Mouse (Mus musculus): ENCODE results near the gene Wbp1l.
A peak's percentile ranks its signal among the peaks of the same experiment; 100 is the strongest.

The Wbp1l gene

DNA sequence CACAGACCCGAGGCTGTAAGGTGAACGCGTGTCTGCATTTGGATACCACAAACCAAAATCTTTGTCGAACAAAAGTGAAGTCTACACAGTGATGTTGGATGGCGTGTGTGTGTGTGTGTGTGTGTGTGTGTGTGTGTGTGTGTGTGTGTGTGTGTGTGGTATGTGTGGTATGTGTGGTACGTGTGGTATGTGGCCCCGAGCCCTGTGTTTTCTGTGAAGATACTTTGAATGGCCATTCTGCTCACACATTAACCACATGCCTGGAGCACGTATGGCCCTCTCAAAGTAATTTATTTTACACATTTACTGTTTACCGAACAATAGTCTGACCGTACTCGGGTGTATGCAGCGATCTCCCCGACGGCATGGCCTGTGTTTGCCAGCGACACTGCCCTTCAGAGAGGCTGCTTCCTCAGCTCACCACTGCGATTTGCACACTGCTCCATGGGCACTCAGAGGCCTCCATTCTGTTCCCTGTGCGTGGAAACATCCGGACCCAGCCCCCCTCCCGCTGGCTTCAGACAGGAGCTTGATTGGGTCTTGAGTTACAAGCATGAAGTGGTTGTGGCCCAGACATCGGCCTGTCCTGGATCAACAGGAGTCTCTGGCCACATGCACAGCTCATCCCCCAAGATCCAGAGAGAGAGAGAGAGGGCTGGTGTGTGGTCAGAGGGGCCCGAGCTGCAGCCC lies 57.4 kb downstream of the Wbp1l start:
- ATAC-seq (ENCODE audit: insufficient number of reproducible peaks, low FRiP score, low TSS enrichment) = no peak

DNA sequence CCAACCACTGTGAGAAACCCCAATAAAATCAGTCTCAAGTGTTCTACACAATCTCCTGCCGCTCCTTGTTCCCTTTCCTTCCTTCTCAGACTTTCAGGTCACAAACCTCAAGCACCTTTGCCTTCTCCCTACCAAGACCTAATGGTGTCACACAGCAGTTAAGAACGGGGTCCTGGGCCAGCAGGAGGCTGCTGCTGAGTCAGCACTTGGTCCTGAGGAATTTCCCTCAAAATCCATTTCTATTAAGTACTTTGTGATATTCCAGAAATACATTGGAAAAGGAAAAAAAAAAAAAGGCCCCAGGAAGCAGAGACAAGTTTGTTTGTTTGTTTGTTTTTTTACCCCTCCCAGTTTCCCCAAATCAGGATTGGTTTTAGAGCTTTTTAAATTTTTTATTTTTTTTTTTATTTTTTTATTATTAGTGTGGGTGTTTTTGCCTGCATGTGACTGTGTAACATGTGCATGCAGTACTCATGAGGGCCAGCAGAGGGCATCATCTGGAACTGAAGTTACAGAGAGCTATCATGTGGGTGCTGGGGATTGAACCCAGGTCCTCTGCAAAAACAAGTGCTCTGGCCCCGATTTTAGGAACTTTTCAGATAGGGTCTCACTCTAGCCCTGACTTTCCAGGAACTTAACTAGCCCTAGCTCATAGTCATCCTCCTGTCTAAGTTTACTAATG lies 58.6 kb downstream of the Wbp1l start:
- ATAC-seq (ENCODE audit: insufficient number of reproducible peaks, low FRiP score, low TSS enrichment) = no peak

DNA sequence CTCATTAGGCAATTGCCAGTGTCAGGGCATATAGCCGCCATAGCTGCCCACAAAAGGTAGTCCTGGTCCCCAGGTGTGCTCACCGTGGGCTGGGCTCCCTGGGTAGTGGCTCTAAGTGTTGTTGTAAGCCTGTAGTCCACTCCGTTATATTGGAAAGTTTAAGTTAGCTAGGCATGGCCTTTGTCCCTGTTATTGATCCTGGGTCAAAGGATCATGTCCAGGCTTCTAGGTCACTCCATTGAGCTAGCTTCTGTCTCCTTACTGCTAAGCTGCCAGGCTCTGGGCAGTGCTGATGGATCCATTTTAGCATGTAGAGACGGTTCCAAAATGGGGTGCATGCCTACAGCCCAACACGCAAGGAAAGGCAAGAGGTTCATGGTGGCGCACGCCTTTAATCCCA lies 59.5 kb downstream of the Wbp1l start:
- no peak for ATAC-seq (ENCODE audit: insufficient number of reproducible peaks, low FRiP score, low TSS enrichment)

DNA sequence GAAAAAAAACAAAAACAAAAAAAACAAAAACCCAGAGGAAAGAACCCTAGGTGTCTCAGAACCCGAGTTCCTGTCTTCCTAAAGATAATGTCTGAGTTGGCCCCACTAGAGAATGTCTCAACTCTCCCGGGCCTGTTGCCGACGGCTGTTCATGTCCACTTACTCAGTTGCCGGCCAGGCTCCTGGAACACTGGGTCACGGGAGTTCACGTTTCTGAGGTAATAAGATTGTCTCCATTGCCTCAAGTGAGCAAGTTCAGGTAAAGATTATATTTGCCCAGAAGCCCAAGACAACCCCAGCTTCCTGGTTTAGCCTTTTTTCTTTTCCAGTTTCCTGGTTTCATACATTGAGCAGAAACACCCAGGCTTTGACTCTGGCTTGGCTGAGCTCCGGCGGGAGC lies 60.0 kb downstream of the Wbp1l start:
- no peak for ATAC-seq (ENCODE audit: insufficient number of reproducible peaks, low FRiP score, low TSS enrichment)

DNA sequence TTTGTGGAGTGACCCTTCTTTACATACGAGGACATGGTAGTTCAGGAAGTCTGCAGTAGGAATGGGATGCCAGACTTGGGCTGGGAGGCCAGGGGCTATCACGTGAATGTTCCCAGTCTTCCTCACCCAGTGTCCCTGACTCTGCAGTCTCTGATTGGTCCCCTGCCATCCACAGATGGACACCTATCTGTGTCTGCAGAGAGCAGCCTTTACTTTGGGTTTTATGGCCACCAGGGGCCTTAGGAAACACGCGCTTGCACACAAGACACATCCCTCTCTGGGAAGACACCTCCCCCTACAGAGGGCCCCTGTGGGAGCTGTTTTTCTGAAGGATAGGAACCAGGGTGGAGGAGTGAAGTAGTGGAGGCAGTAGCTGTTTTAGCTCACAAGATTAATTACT lies 62.6 kb downstream of the Wbp1l start:
- ATAC-seq (ENCODE audit: insufficient number of reproducible peaks, low FRiP score, low TSS enrichment) = no peak

DNA sequence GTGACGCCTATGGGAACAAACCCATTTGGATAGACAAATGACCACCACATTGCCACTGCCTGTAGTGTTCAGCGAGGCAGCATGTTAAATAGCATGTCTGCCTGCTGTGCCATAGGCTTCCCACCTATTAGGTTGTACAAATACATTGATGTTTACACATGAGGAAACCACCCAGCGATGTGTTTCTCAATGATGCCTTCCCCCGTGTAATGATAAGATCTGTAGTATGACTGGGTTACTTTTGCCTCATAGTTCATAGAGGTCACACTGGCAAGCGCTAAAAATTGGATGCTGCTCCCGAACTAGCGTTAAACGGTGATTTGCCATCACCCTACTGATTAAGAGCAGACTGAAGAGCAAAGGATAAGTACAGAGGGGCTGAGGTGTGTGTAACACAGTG lies 63.3 kb downstream of the Wbp1l start:
- ATAC-seq (ENCODE audit: insufficient number of reproducible peaks, low FRiP score, low TSS enrichment) = no peak

DNA sequence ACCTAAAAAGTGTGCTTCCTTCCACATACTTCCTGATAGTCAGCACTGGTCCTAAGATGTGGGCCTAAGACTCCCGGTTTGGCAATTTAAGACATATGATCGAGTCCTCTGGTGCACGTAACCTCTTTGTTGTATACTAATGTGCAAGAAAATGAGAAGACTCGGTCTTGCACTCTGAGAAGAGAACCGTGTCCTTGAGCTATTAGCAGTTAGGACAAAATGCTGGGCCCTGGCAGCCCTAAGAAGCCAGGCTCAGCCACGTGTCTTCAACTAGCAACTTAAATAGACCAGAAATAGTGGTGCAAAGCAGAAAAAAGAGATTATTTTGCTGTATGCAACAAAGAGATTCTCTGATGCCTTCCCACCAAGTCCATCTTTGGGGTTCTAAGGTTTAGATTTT lies 63.9 kb downstream of the Wbp1l start:
- ATAC-seq (ENCODE audit: insufficient number of reproducible peaks, low FRiP score, low TSS enrichment) = no peak

DNA sequence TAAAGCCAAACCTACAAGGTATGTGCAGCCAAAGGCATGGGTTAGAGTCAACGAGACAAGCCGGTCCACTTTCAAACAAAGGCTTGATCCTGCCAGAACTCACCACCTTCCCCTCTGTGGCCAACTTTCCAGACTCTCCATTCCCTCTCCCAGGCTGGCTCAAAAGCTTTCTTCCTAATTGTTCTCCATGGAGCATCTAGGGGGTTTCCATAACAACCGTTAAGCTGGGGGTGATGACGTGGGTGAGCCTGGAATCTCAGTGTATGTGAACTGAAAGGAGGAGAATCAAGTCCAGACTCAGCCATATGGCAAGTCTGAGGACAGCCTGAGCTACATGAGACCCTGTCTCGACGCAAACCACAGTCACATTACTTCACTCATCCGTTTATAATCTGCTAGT lies 66.6 kb downstream of the Wbp1l start:
- no peak for ATAC-seq (ENCODE audit: insufficient number of reproducible peaks, low FRiP score, low TSS enrichment)

DNA sequence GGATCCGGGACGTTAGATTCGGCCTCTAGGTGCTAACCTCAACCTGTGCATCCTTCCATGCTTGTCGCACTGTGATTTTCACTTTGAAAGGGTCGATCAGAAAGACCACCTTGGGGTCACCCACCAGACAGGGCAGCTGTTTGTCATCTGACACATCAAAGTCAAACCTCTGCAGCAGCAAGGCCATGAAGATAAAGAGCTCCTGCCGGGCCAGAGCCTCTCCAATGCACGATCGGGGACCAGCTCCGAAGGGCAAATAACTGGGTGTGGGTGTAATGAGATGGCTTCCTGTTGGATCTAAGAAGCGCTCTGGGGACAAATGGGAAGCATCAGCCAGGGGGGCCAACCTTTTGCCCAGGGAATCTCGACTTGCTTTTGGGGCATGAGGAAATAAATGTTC lies 68.4 kb downstream of the Wbp1l start:
- no peak for ATAC-seq (ENCODE audit: insufficient number of reproducible peaks, low FRiP score, low TSS enrichment)

DNA sequence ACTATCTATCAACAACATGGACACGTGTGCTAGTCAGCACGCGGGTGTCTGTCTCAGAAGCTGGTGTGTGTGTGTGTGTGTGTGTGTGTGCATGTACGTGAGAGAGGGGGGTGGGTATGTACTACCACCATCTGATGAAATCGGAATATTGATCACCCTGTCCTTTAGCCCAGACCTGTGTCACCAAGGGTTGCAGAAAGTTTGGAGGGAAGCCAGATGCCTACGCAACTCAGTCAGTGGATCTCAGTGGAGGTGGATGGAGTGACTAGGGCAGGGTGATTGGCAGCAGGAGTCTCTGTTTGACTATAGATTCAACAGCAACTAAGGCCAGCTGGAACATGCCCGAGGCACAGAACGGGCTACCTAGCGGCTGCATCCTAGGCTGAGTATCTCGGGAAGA lies 69.4 kb downstream of the Wbp1l start:
- ATAC-seq (ENCODE audit: insufficient number of reproducible peaks, low FRiP score, low TSS enrichment) = no peak

DNA sequence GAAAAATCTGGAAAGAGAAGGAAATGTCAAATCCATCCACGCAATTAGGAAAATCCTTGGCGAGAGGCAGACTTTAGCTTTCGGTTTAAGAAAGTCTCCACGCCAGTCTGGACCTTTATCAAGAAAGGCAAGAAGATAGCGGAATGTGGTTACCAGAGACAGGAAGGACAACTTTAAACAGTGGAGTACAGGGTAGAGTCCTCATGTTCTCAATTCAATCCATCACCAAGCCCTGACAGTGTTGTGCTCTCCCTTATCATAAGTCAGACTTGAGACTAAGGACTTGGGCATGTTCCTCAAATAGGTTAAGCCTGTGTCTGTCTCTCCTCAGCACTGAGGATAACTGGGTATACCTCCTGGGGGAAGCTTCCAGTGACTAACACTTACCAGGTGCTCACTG lies 70.9 kb downstream of the Wbp1l start:
- ATAC-seq (ENCODE audit: insufficient number of reproducible peaks, low FRiP score, low TSS enrichment) = no peak

DNA sequence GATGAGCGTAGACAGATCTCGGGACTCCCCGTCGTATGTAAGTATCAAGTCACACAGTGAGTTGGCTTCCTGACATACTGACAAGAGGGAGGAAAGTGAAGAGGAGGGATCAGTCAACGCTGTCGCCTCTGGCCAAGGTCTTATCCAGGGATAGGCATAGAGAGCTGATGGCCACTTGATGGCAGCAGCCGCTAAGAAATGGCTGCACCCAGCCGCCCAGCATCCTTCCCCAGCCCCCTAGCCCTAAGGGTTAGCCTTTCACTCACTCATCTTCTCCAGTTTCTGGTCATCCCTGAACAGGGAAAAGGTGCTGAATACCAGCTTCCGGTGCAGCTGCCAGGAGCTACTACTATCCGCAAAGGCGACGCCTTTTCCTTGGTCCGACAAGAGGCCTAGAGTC lies 71.8 kb downstream of the Wbp1l start:
- ATAC-seq (ENCODE audit: insufficient number of reproducible peaks, low FRiP score, low TSS enrichment) = peak; percentile 49; the same call in 1 of the 2 replicates

DNA sequence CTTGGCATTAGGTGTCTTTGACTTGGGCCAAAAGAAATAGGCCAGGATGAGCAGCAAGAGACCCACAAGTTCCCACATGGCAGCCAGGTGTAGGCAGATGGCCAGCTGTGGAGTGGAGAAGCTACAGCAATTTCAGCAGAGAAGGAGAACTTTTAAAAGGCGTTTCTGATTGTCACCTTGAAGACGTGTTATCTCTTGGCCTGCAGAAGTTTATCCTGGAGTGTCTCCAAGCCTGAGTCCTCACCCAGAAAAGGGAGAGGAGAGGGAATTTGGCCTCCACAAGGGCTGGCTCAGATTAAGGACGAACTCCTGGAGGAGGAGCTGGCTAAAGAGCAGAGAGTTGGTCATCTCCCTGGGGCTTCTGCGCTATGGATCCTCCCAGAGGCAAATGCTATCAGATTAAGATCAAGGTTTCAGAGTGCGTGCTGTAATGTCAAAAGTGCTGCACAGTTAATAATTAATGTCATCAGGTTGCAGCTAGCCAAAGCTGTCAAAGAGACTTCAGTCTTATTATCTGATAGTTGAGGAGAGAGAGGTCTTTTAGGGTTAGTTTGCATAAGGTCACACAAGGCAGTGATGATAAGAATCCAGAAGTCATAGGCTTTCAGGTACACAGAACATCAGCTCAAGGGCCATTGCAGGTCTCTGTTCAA lies 74.0 kb downstream of the Wbp1l start, which contains the start of gene Cyp17a1:
Cyp17a1 (minus strand) TSS at position 407 of the 653 bp plus-strand sequence.
- no peak for ATAC-seq (ENCODE audit: insufficient number of reproducible peaks, low FRiP score, low TSS enrichment)

DNA sequence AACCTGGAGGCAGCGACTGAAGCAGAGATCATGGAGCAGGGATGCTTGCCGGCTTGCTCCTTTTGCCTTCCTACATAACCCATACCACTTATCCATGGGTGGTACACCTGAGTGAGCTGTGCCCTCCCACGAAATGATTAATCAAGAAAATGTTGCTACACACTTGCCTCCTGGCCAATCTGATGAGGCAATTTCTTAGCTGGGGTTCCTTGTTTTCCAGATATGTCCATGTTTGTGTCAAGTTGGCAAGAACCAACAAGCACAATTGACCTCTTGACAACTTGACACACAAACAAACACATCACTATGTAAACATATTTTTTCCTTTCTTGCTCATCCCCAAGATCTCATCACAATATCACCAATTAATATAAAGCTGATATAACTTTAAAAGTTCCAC lies 76.8 kb downstream of the Wbp1l start:
- ATAC-seq (ENCODE audit: insufficient number of reproducible peaks, low FRiP score, low TSS enrichment) = no peak

DNA sequence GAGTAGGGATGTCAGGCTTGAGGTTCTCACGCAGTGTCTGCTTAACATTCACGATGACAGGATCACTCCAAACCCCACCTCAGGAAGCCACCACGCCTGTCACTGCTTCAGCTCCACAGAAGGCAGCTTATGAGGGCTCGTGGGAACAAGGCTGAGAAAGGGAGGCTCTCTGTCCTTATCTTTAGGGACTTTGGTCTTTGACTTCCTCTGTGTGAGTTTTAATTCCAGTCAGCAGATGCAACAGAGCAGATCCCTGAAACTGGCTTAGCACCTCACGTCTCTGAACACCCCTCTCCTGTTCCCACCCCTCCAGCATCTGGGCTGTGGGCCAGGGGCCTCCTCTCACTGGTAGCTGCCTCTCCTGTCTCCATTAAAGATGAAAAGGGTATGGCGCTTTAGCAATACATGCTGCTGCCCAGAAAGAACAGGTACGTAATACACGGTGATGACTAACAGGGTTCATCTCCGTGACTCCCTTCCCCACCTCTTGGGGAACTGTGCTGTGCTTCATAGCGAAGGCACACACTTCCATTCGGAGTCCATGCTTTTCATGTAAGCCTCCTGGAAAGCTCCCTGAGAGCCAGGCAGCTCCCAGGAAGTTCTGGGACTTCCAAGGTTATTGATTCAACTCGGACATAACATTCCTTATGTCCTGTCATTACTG lies 81.0 kb downstream of the Wbp1l start:
- no peak for ATAC-seq (ENCODE audit: insufficient number of reproducible peaks, low FRiP score, low TSS enrichment)

DNA sequence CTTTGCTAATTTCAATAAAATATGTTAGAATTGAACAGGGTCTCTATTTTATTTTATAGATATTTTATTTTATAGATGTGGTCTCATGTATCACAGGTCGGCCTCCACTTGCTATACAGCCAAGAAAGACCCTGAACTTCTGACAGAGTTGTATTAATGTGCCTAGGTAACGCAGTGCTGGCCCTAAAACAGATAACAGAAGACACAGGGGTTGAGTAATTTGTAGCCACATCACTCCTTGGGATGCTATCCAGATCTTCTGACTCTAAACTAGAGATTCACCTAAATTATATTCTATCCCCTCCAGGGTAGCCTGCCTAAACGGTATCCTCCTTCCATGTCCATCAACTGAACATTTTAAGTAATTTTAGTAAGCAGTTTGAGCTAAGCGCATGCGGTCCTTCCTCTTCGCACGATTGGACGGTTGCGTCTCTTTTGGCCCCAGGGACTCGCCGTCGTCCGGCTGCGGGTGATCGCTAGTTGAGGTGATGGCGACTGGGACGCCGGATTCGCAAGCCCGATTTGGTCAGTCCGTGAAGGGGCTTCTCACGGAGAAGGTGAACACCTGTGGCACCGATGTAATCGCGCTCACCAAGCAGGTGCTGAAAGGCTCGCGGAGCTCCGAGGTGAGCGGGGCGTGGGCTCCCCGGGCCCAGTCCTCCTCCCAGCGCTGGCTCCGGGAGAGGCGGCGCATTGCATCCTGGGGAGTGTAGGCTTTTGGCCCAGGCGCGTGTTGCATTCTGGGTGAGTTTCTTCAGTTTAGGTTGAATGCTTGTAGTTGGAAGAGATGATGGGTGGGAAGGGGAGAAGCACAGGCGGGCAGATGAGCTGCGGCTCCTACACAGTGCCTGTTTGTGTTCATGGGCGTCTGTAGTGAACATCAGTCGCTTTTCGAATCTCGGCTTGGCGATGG lies 90.8 kb downstream of the Wbp1l start, which contains the start of gene Borcs7:
Borcs7 (plus strand) TSS at position 447 of the 913 bp plus-strand sequence.
- ATAC-seq (ENCODE audit: insufficient number of reproducible peaks, low FRiP score, low TSS enrichment) = peak; percentile 92

DNA sequence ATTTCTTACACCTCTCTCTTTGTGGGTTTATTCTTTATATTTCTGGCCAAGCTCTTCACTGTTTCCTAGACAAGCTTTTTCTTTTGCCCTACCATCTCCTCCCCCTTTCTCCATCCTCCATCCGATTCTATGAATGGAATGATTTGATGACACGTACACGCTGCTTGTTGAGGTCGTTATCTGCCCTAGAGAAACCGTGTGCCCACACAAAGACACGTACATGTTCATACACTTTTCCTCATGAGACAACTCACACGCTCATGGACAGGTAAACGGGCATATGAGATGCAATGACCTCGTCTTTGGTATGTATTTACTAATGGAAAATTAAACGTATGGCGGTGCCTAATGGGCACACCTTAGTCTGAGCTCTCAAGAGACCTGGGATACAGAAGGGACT lies 91.5 kb downstream of the Wbp1l start:
- no peak for ATAC-seq (ENCODE audit: insufficient number of reproducible peaks, low FRiP score, low TSS enrichment)

DNA sequence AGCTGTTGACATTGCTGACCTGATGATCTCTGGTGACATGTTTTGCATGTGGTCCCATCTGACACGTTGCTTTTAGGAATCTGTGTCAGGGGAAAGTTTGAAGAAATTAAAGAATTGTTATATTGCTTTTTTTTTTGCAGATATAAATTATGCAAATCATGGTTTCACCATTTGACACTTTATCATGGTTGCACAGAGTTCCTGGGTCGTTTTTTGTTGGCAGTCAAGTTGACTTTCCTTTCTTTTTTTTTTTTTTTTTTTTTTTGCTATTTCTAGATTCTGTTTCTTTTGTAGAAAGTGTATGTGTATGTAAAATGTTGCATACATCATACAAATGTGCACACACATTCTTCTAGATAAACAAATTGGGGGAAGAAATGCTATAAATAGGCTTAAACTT lies 92.2 kb downstream of the Wbp1l start:
- ATAC-seq (ENCODE audit: insufficient number of reproducible peaks, low FRiP score, low TSS enrichment) = no peak

DNA sequence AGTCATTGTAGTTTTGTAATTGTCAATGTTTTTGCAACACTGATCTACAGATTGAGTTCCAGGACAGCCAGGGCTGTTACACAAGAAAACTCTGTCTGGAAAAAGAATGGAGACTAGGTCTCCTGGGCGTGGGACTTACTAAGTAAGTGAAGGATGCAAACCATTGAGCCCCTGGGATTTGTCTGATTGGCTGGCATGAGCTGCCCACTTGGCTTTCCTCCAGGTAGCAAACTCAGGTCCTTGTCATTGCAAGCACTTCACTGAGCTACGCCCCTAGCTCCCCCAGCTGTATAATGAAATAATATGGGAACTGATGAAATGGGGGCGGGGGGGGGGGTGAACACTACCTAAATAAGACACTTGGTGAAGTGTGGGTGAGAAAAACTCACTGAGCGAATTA lies 94.3 kb downstream of the Wbp1l start:
- no peak for ATAC-seq (ENCODE audit: insufficient number of reproducible peaks, low FRiP score, low TSS enrichment)

DNA sequence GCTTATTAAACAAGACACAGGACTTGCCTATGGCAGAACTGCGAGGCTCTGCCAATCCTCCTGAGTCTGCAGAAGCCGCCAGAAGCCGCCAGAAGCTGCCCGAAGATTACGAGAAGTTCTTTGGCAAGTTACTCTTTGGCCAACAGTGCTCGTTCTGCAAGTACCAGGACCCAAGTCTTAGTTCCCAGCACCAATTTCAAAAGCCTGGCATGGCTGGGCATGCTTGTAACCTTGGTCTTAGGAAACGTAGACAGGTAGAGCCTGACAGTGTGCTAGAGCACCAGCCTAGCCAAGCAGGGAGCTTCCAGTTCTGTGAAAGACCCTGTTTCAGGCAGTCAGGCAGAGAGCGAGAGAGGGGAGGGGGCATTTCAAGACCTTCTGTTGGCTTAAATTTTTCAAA lies 97.6 kb downstream of the Wbp1l start:
- no peak for ATAC-seq (ENCODE audit: insufficient number of reproducible peaks, low FRiP score, low TSS enrichment)
